Mouse (Mus musculus): Measurements from ENCODE around the gene Tmem14a.

DNA sequence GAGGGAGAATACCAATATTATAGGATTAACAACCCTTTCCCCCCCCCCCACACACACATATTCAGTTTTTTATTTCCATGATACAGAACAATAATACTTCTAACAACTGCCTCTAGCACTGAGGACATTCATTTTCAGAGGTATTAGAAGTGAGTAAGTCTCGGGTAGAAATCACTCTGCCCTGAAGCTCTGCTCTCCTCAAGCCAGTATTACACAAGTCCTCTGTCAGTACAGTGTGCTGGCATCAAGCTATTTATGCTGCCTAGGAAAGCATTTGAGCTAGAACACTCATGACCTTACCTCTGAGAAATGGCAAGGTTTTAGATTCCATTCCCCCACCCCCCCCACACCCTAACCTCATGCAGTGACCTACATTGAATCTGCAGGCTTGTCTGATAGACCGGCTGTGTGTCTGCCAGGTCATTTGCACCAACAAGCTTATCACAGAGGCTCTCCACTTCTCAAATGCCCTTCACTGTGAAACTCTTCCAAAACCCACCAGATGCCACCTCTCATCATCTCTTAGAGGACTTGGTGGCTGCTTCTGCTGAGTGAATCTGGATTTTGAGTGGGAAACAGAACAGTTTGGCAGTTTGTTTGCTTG lies 56.2 kb downstream of the Tmem14a start:
- TF ChIP-seq TAL1 (conservative IDR thresholded peaks at IDR 0.05; ENCODE audit: low read depth, low read length) (no peak), CTCF (IDR thresholded peaks at IDR 0.05; ENCODE audit: low read depth, low read length) (no peak), POLR2AphosphoS5 (IDR thresholded peaks at IDR 0.05; ENCODE audit: insufficient replicate concordance, low read depth, low read length) (no peak), GATA1 (IDR thresholded peaks at IDR 0.05; ENCODE audit: borderline replicate concordance, low read length) (no peak)
